Mouse (Mus musculus): ENCODE results near the gene Ccdc77. TPM values are rescaled to one million over a fixed set of nuclear protein-coding genes. Genes with fewer than 3 reads are reported as not detected.

Ccdc77 gene
- total and polyA plus RNA-seq, 3 experiments, result 18.2 to 25.2 (median 21.0) TPM

DNA sequence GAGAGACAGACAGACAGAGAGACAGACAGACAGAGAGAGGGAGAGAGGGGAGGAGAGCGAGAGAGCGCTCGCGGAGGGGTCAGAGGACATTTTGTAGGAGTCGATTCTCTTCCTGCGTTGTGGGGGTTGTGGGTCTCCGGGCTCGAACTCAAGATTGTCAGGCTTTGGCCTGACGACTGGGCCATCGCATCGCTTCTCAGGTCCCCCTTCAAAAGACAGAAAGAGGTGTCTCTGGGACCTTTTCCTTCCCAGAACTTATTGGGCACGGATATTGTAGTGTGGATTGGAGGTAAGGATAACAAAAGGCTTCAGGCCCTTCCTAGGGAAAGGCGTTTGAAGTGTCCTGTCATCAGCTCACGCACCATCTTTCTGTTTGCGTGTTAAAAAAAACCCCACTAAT, 877 bp upstream of the Ccdc77 start:
- no peak for TF ChIP-seq ETS1 (conservative IDR thresholded peaks at IDR 0.05; ENCODE audit: low read depth, low read length)
- TF ChIP-seq JUND (conservative IDR thresholded peaks at IDR 0.05; ENCODE audit: low read depth, low read length), result no peak
- no peak for TF ChIP-seq MAFK (IDR thresholded peaks at IDR 0.05; ENCODE audit: insufficient replicate concordance, low read length)
- no peak for TF ChIP-seq BHLHE40 (IDR thresholded peaks at IDR 0.05; ENCODE audit: low read depth, low read length)
- no peak for TF ChIP-seq CHD2 (IDR thresholded peaks at IDR 0.05; ENCODE audit: low read length)
- no peak for TF ChIP-seq TCF12 (IDR thresholded peaks at IDR 0.05; ENCODE audit: low read depth, low read length)
- no peak for TF ChIP-seq GABPA (IDR thresholded peaks at IDR 0.05; ENCODE audit: insufficient replicate concordance, low read depth, low read length)
- TF ChIP-seq JUN (IDR thresholded peaks at IDR 0.05; ENCODE audit: insufficient read depth, low read depth, low read length), result no peak
- no peak for TF ChIP-seq SMC3 (IDR thresholded peaks at IDR 0.05; ENCODE audit: low read depth, low read length)
- no peak for DNase-seq (ENCODE audit: extremely low read depth)

DNA sequence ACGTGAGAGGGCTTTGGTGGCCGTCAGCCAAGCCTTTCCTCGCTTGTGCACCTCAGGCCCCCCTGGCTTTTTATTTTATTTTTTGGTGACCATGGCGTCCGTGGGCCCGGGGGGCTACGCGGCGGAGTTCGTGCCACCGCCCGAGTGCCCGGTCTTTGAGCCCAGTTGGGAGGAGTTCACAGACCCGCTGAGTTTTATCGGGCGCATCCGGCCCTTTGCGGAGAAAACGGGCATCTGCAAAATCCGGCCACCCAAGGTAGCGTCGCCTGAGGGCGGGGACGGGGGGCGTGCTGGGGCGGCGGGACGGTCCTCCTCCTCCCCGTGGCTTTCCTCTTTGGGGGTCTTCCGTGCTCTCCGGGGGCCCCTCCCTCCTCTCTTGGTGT, 340 bp upstream of the Ccdc77 start:
- Histone ChIP-seq H3K27ac (ENCODE audit: insufficient read depth, low read depth) (peak overlapping the region; percentile 96; the same call in 1 of the 2 replicates), H3K9ac (ENCODE audit: insufficient read depth, low read depth) (peak overlapping the region; percentile 90), H3K4me1 (ENCODE audit: control insufficient read depth in 1 of 2, insufficient read depth in 2 of 2) (peaks cover 0 to 18% of the 10 kb centered on the region in 2 experiments; a peak in 2 of 4 replicates), H3K27me3 (replicated peaks) (no peaks in the 10 kb centered on the region), H3K36me3 (replicated peaks in 1 of 2; ENCODE audit: control insufficient read depth in 1 of 2, insufficient read depth in 1 of 2, low read length in 1 of 2) (peaks cover 9 to 27% of the 10 kb centered on the region in 2 experiments), H3K4me3 (replicated peaks in 1 of 3; ENCODE audit: low read depth in 2 of 3, low read length in 2 of 3, poor library complexity in 1 of 3) (peak overlapping the region; percentile 62 to 96 (median 78)), H3K4me2 (ENCODE audit: insufficient read depth, low read depth, poor library complexity, severe bottlenecking) (peak overlapping the region; percentile 96; the same call in 1 of the 2 replicates), H3K79me2 (replicated peaks; ENCODE audit: control insufficient read depth, extremely low read depth, insufficient read depth, poor library complexity, severe bottlenecking) (peaks cover 45% of the 10 kb centered on the region), H3K9me3 (replicated peaks; ENCODE audit: low read length) (no peaks in the 10 kb centered on the region)
- dilution Hi-C loops (cut with MboI; ENCODE audit: extremely low pct_ligation_motif_present, extremely low pct_unique_long_range_greater_than_20kb, low sequenced_read_pairs) (no loop called here), in situ Hi-C loops (cut with MboI; ENCODE audit: low pct_ligation_motif_present, low pct_unique_long_range_greater_than_20kb, low sequenced_read_pairs) (no loop called here)
- no peak for TF ChIP-seq PAX5 (IDR thresholded peaks at IDR 0.05; ENCODE audit: low read length)
- no peak for TF ChIP-seq POLR2A (IDR thresholded peaks at IDR 0.05; ENCODE audit: low read depth, low read length)
- TF ChIP-seq TCF12 (IDR thresholded peaks at IDR 0.05; ENCODE audit: low read depth, low read length), result no peak
- no peak for TF ChIP-seq ZNF384 (IDR thresholded peaks at IDR 0.05; ENCODE audit: low read depth, low read length)
- TF ChIP-seq MAZ (IDR thresholded peaks at IDR 0.05; ENCODE audit: low read depth, low read length), result no peak
- TF ChIP-seq CHD2 (IDR thresholded peaks at IDR 0.05; ENCODE audit: low read length), result no peak
- TF ChIP-seq MEF2A (IDR thresholded peaks at IDR 0.05; ENCODE audit: borderline replicate concordance, low read depth, low read length), result no peak
- TF ChIP-seq USF2 (conservative IDR thresholded peaks at IDR 0.05; ENCODE audit: low read depth, low read length), result no peak
- no peak for TF ChIP-seq POLR2AphosphoS2 (IDR thresholded peaks at IDR 0.05; ENCODE audit: low read depth, low read length)
- TF ChIP-seq MXI1 (IDR thresholded peaks at IDR 0.05; ENCODE audit: low read depth, low read length), result no peak
- TF ChIP-seq JUND (conservative IDR thresholded peaks at IDR 0.05; ENCODE audit: low read depth, low read length), result no peak
- no peak for TF ChIP-seq ELF1 (IDR thresholded peaks at IDR 0.05; ENCODE audit: low read depth, low read length)
- no peak for DNase-seq (ENCODE audit: extremely low read depth)

More for the DNA sequence above, 877 bp upstream of the Ccdc77 start:
- Histone ChIP-seq H3K9ac (ENCODE audit: insufficient read depth, low read depth) (peak overlapping the region; percentile 90), H3K4me1 (ENCODE audit: control insufficient read depth in 1 of 2, insufficient read depth in 2 of 2) (peaks cover 0 to 18% of the 10 kb centered on the region in 2 experiments; a peak in 2 of 4 replicates), H3K36me3 (replicated peaks in 1 of 2; ENCODE audit: control insufficient read depth in 1 of 2, insufficient read depth in 1 of 2, low read length in 1 of 2) (peaks cover 11 to 31% of the 10 kb centered on the region in 2 experiments), H3K4me2 (ENCODE audit: insufficient read depth, low read depth, poor library complexity, severe bottlenecking) (peak overlapping the region; percentile 96), H3K4me3 (replicated peaks in 1 of 3; ENCODE audit: low read depth in 2 of 3, low read length in 2 of 3, poor library complexity in 1 of 3) (peak overlapping the region; percentile 62 to 96 (median 78)), H3K79me2 (replicated peaks; ENCODE audit: control insufficient read depth, extremely low read depth, insufficient read depth, poor library complexity, severe bottlenecking) (peaks cover 45% of the 10 kb centered on the region), H3K27me3 (replicated peaks) (no peaks in the 10 kb centered on the region), H3K9me3 (replicated peaks; ENCODE audit: low read length) (no peaks in the 10 kb centered on the region), H3K27ac (ENCODE audit: insufficient read depth, low read depth) (no peak overlapping the region)
- in situ Hi-C loops (cut with MboI; ENCODE audit: low pct_ligation_motif_present, low pct_unique_long_range_greater_than_20kb, low sequenced_read_pairs) (no loop called here), dilution Hi-C loops (cut with MboI; ENCODE audit: extremely low pct_ligation_motif_present, extremely low pct_unique_long_range_greater_than_20kb, low sequenced_read_pairs) (no loop called here)
